Mouse (Mus musculus) forebrain, postnatal 0 days (tissue): ENCODE results near the gene Axin1. TPM values are rescaled to one million over a fixed set of nuclear protein-coding genes. Genes with fewer than 3 reads are reported as not detected.
"Not testable (repeated sequence)": the region's sequence is repeated elsewhere in the genome, so short reads cannot be mapped to it uniquely, and the experiment has no call there.

Experiments used
- ATAC-seq: fragments of 200-750 bp; cut with Nextera tagmentation; 2 replicates; pipeline ENCODE4 v1.8.0; 2017; ENCODE audit warnings: mild to moderate bottlenecking, moderate library complexity
- DNase-seq: peaks from one replicate; pipeline ENCODE4 v3.0.0-alpha.2; 2015
- H3K27ac ChIP-seq: fragments of 300-500 bp; sonication (generic); 2 replicates; pipeline ENCODE4 v1.5.1; 2014; ENCODE audit warnings: low read depth, mild to moderate bottlenecking, antibody characterized with exemption, low read length, moderate library complexity, mixed read lengths
- H3K27me3 ChIP-seq: fragments of 300-500 bp; sonication (generic); 2 replicates; pipeline ENCODE4 v1.6.1; 2014; ENCODE audit warnings: mild to moderate bottlenecking, low read length, mixed read lengths; ENCODE audit not compliant: insufficient read depth
- H3K36me3 ChIP-seq: fragments of 300-500 bp; sonication (generic); 2 replicates; pipeline ENCODE4 v1.6.1; 2014; ENCODE audit warnings: mild to moderate bottlenecking, moderate library complexity; ENCODE audit not compliant: insufficient read depth
- H3K4me1 ChIP-seq: fragments of 300-500 bp; sonication (generic); 2 replicates; pipeline ENCODE4 v1.6.1; 2014; ENCODE audit warnings: antibody characterized with exemption; ENCODE audit not compliant: insufficient read depth
- H3K4me2 ChIP-seq: fragments of 300-500 bp; sonication (generic); 2 replicates; pipeline ENCODE4 v1.6.1; 2014; ENCODE audit warnings: low read depth, mild to moderate bottlenecking, moderate library complexity
- H3K4me3 ChIP-seq: fragments of 300-500 bp; sonication (generic); 2 replicates; pipeline ENCODE4 v1.5.1; 2014; ENCODE audit warnings: low read depth, low read length, mixed read lengths
- H3K9ac ChIP-seq: fragments of 300-500 bp; sonication (generic); 2 replicates; pipeline ENCODE4 v1.6.1; 2014; ENCODE audit warnings: mild to moderate bottlenecking
- H3K9me3 ChIP-seq: fragments of 300-500 bp; sonication (generic); 2 replicates; pipeline ENCODE4 v1.6.1; 2016; ENCODE audit warnings: low read length
- CTCF ChIP-seq: sonication (generic); IDR thresholded peaks from 2 replicates; pipeline ENCODE4 v1.5.1; 2016; ENCODE audit warnings: antibody characterized with exemption, control low read depth, low read depth
- WGBS: fragments of 180-500 bp; shearing (Covaris S2); extraction: QIAGEN DNeasy Blood & Tissue Kit; methylation state at CpG from one replicate; pipeline ENCODE4 v1.1.7; 2014; 5-methylcytosine and 5-hydroxymethylcytosine counted together
- polyA plus RNA-seq: library from polyadenylated mRNA; unstranded; fragments of >200 nt; fragmentation: Nextera tagmentation; extraction: Ambion mirVana; gene quantifications from 2 replicates; pipeline ENCODE4 v1.2.1, GENCODE M21; 2015
- total RNA-seq: library from RNA; depleted of rRNA; stranded (reverse); fragments of >200 nt; gene quantifications from 2 replicates; pipeline ENCODE4 v1.2.3, GENCODE M21; 2014; rRNA removed

Gene Axin1
- total RNA-seq (33.7 and 47.6 TPM in 2 replicates), polyA plus RNA-seq (15.1 and 15.3 TPM in 2 replicates)

GRCm38 (mm10) chr17:26138239-26138836 is at the start of gene Axin1:
Axin1 (plus strand) TSS chr17:26138688.
- under 1% methylated on average over 42 of the region's 42 CpGs for WGBS
- peak; percentile 76 for TF ChIP-seq CTCF
- DNase-seq (peak; percentile 97), ATAC-seq (peak; percentile 98)
- Histone ChIP-seq H3K4me3 (peak within 1 kb of the TSS; percentile 95), H3K4me1 (peaks cover 13% of the 10 kb centered on the region; the same call in 1 of the 2 replicates), H3K27me3 (no peaks in the 10 kb centered on the region), H3K36me3 (peaks cover 9% of the 10 kb centered on the region), H3K27ac (peak within 1 kb of the TSS; percentile 94), H3K9ac (peak within 1 kb of the TSS; percentile 93), H3K4me2 (peak within 1 kb of the TSS; percentile 78), H3K9me3 (no peaks in the 10 kb centered on the region)

DNA sequence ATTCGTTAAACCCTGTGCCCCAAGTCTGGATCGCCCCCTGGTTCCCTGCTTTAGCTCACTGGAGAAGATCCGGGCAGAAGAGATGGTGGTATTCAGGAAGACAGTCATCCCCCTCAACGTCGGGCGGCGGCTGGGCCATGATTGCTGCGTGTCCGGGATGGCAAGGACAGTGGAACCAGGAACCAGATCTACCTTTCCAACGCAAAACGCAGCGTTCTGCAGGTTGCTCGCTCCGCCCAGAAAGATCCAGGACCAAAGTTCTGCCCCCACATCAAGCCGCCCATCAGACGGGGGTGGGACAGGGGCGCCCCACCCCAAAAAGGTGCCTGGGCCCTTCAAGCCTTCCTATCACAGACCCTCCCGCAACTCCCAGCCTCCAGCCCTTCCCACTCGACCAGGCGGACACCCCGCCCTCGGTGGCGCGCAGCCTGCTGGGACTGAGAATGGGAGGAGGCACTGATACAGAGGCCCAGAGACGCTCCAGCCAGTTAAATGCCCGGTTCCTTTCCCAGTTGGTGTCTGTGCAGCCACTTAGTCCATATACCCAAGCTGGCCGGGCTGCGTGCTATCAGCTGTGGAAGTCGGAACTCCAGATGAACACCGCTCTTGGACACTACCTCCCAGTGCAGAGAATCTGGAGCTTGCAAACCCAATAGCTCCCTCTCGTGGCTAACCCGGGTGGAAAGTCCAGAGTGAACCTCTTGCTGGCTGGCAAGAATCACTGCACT is 48.4 kb upstream of the Axin1 start, which contains the start of gene Decr2:
Decr2 (minus strand) TSS at position 433 of the 728 bp plus-strand sequence.
- no peaks in the 10 kb centered on the region for H3K27me3 ChIP-seq
- peak; percentile 92 for TF ChIP-seq CTCF
- no peaks in the 10 kb centered on the region for H3K9me3 ChIP-seq
- peak within 1 kb of the TSS; percentile 67 for H3K27ac ChIP-seq
- DNase-seq (peak; percentile 93), ATAC-seq (peak; percentile 88)
- no peaks in the 10 kb centered on the region for H3K4me1 ChIP-seq
- H3K4me2 ChIP-seq: peak within 1 kb of the TSS; percentile 85
- H3K4me3 ChIP-seq: peak within 1 kb of the TSS; percentile 65
- 3% methylated on average over 32 of the region's 32 CpGs for WGBS
- peak within 1 kb of the TSS; percentile 66 for H3K9ac ChIP-seq
- no peaks in the 10 kb centered on the region; the same call in 1 of the 2 replicates for H3K36me3 ChIP-seq

DNA sequence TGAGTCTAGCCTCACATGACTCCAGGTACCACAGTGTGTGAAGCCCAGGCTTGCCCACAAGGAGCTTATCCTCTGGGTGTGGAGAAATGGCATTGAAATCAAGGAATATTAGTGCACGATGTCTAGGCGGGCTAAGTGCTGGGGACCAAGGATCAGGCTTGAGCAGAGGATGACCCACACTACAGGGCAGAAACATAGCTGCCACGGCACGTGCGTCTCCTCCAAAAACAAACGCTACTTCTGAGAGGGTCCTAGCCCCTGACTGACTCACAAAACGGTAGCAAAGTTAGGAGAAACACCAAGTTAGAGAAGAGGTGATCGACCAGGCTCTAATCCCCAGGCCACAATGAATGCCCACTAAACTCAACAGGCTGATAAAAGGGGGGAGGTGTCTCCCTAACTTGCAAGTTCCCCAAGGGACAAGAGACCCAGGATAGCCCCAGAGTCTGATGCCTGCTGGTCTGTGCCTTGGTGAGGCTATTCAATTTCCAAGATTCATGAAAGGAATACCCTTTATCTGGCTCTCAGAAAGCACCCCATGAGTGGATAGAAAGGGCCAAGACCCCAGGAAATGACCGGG is 43.9 kb upstream of the Axin1 start:
- peak overlapping the region; percentile 54 for H3K4me3 ChIP-seq
- no peaks in the 10 kb centered on the region for H3K9me3 ChIP-seq
- DNase-seq (no peak), ATAC-seq (no peak)
- WGBS: 30% methylated on average over 9 of the region's 9 CpGs
- TF ChIP-seq CTCF: no peak
- peak overlapping the region; percentile 66; the same call in 1 of the 2 replicates for H3K27ac ChIP-seq
- H3K27me3 ChIP-seq: no peaks in the 10 kb centered on the region
- no peaks in the 10 kb centered on the region; the same call in 1 of the 2 replicates for H3K36me3 ChIP-seq
- H3K9ac ChIP-seq: peak overlapping the region; percentile 70
- peak overlapping the region; percentile 88 for H3K4me2 ChIP-seq
- H3K4me1 ChIP-seq: no peaks in the 10 kb centered on the region

GRCm38 (mm10) chr17:26095121-26095740 is 43.3 kb upstream of the Axin1 start, which contains the start of gene Nme4:
Nme4 (minus strand) TSS chr17:26095602.
- peak; percentile 7; the same call in 1 of the 2 replicates for TF ChIP-seq CTCF
- H3K27ac ChIP-seq: peak within 1 kb of the TSS; percentile 66
- no peaks in the 10 kb centered on the region for H3K27me3 ChIP-seq
- peak; percentile 79 for ATAC-seq
- 3% methylated on average over 47 of the region's 47 CpGs for WGBS
- H3K36me3 ChIP-seq: no peaks in the 10 kb centered on the region; the same call in 1 of the 2 replicates
- peak within 1 kb of the TSS; percentile 70 for H3K9ac ChIP-seq
- peak within 1 kb of the TSS; percentile 54 for H3K4me3 ChIP-seq
- no peaks in the 10 kb centered on the region for H3K9me3 ChIP-seq
- no peaks in the 10 kb centered on the region for H3K4me1 ChIP-seq
- H3K4me2 ChIP-seq: peak within 1 kb of the TSS; percentile 88
- peak; percentile 79 for DNase-seq

- Histone ChIP-seq H3K4me2 (no peak overlapping the region), H3K9ac (no peak overlapping the region), H3K4me1 (no peaks in the 10 kb centered on the region), H3K4me3 (no peak overlapping the region), H3K27me3 (no peaks in the 10 kb centered on the region), H3K36me3 (no peaks in the 10 kb centered on the region), H3K9me3 (no peaks in the 10 kb centered on the region), H3K27ac (no peak overlapping the region)
- ATAC-seq: no peak
- no peak for DNase-seq
- TF ChIP-seq CTCF: no peak
- WGBS: 91% methylated on average over 7 of the region's 7 CpGs
Measured at GRCm38 (mm10) chr17:26098461-26098860, 40.0 kb upstream of the Axin1 start.

DNA sequence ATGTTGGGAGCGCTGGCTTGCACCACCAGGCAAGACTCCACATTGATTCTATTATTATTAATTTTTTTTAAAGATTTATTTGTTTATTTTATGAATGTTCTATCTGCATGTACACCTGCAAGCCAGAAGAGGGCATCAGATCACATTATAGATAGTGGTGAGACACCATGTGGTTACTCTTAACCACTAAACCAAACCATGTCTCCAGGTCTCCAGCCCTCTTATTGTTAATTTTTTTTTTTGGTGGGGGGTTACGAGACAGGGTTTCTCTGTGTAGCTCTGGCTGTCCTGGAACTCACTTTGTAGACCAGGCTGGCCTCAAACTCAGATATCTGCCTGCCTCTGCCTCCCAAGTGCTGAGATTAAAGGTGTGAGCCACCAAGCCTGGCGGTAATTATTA is 39.2 kb upstream of the Axin1 start:
- H3K27ac ChIP-seq, H3K9me3 ChIP-seq, H3K4me3 ChIP-seq, H3K4me2 ChIP-seq, H3K36me3 ChIP-seq, H3K27me3 ChIP-seq, H3K9ac ChIP-seq, H3K4me1 ChIP-seq, DNase-seq, ATAC-seq: not testable (repeated sequence)
- TF ChIP-seq CTCF: peak; percentile 50
- WGBS: 62% methylated on average over 3 of the region's 3 CpGs
